Mouse (Mus musculus) neural tube, embryonic 14.5 days (tissue): ENCODE data around the gene Hnrnpll. TPM values are rescaled to one million over a fixed set of nuclear protein-coding genes. Genes with fewer than 3 reads are reported as not detected.
A peak's percentile ranks its signal among the peaks of the same experiment; 100 is the strongest.

Experiments used
- ATAC-seq: fragments of 200-750 bp; cut with Nextera tagmentation; 2 replicates; pipeline ENCODE4 v1.8.0; 2017; ENCODE audit warnings: low read depth, mild to moderate bottlenecking, moderate TSS enrichment, moderate library complexity
- H3K27ac ChIP-seq: fragments of 300-500 bp; sonication (generic); 2 replicates; pipeline ENCODE4 v1.5.1; 2014; ENCODE audit warnings: low read depth, mild to moderate bottlenecking, control low read depth, low read length, moderate library complexity, mixed read lengths
- H3K27me3 ChIP-seq: fragments of 300-500 bp; sonication (generic); 2 replicates; pipeline ENCODE4 v1.6.1; 2014; ENCODE audit warnings: low read length; ENCODE audit not compliant: control insufficient read depth, insufficient read depth
- H3K36me3 ChIP-seq: fragments of 300-500 bp; sonication (generic); 2 replicates; pipeline ENCODE4 v1.6.1; 2014; ENCODE audit warnings: low read length, mixed read lengths; ENCODE audit not compliant: control insufficient read depth, insufficient read depth
- H3K4me1 ChIP-seq: fragments of 300-500 bp; sonication (generic); 2 replicates; pipeline ENCODE4 v1.6.1; 2014; ENCODE audit warnings: low read length; ENCODE audit not compliant: control insufficient read depth, insufficient read depth
- H3K4me2 ChIP-seq: fragments of 300-500 bp; sonication (generic); 2 replicates; pipeline ENCODE4 v1.6.1; 2014; ENCODE audit warnings: mild to moderate bottlenecking, low read depth, low read length, control low read depth
- H3K4me3 ChIP-seq: fragments of 300-500 bp; sonication (generic); 2 replicates; pipeline ENCODE4 v1.5.1; 2014; ENCODE audit warnings: low read depth, low read length, control low read depth, mixed read lengths
- H3K9ac ChIP-seq: fragments of 300-500 bp; sonication (generic); replicated peaks from 2 replicates; pipeline ENCODE4 v1.6.1; 2014; ENCODE audit warnings: low read depth, mild to moderate bottlenecking, control low read depth, low read length, mixed read lengths
- H3K9me3 ChIP-seq: fragments of 300-500 bp; sonication (generic); 2 replicates; pipeline ENCODE4 v1.6.1; 2016; ENCODE audit warnings: low read length; ENCODE audit not compliant: control insufficient read depth
- WGBS: fragments of 180-500 bp; shearing (Covaris S2); extraction: QIAGEN DNeasy Blood & Tissue Kit; methylation state at CpG from one replicate; pipeline ENCODE4 v1.1.7; 2014; 5-methylcytosine and 5-hydroxymethylcytosine counted together
- polyA plus RNA-seq: library from polyadenylated mRNA; unstranded; fragments of >200 nt; fragmentation: Nextera tagmentation; extraction: Ambion mirVana; gene quantifications from 2 replicates; pipeline ENCODE4 v1.2.1, GENCODE M21; 2014

Hnrnpll gene
- polyA plus RNA-seq = 66.5 and 69.3 TPM in 2 replicates

DNA sequence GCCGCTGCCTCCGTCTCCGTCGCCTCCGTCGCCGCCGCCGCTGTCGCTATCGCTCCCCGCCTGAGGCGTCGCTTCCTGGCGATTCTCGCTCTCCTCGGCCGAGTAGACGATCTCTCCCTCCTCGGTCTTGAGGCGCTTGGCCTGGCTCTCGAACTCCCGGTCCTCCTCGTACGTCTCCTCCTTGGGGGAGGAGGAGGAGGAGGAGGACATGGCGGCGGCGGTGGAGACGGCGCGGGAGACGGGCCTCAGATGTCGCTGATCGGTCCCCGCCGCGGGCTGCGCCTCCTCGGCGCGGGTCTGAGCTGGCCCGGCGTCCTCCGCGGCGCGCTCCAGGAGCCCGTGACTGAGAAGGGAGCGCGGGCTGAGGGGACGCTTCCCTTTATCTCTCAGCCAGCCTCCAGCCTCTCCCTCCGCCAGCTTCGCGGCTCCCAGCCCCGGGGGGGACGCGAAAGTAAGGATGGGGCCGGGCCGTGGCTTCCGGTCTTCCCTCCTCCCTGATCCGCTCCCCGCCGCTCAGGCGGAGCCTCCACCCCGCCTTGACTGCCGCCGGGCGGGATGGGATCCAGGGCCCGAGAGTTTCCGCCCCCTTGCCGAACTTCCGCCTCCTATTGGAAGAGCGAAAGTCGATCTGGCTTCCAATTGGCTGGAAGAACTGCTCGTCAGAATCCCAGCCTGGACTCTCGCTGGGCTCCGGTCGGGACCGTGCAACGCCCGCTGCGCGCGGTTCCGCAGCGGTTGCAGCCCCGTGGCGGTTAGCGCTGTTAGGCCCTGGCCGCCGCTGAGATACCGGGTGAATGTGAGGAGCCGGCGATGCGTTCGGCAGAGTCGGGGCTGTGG lies at the start of gene Hnrnpll:
TSS of gene Hnrnpll (minus strand) at position 552 of the 837 bp plus-strand sequence.
- ATAC-seq = peak; percentile 98
- peak within 1 kb of the TSS; percentile 90 for H3K4me2 ChIP-seq
- no peaks in the 10 kb centered on the region for H3K9me3 ChIP-seq
- H3K36me3 ChIP-seq = no peaks in the 10 kb centered on the region
- peaks cover 20% of the 10 kb centered on the region for H3K4me1 ChIP-seq
- peaks cover 3% of the 10 kb centered on the region; the same call in 1 of the 2 replicates for H3K27me3 ChIP-seq
- peak within 1 kb of the TSS; percentile 90 for H3K9ac ChIP-seq
- H3K27ac ChIP-seq = peak within 1 kb of the TSS; percentile 96
- H3K4me3 ChIP-seq = peak within 1 kb of the TSS; percentile 62
- under 1% methylated on average over 81 of the region's 97 CpGs for WGBS

DNA sequence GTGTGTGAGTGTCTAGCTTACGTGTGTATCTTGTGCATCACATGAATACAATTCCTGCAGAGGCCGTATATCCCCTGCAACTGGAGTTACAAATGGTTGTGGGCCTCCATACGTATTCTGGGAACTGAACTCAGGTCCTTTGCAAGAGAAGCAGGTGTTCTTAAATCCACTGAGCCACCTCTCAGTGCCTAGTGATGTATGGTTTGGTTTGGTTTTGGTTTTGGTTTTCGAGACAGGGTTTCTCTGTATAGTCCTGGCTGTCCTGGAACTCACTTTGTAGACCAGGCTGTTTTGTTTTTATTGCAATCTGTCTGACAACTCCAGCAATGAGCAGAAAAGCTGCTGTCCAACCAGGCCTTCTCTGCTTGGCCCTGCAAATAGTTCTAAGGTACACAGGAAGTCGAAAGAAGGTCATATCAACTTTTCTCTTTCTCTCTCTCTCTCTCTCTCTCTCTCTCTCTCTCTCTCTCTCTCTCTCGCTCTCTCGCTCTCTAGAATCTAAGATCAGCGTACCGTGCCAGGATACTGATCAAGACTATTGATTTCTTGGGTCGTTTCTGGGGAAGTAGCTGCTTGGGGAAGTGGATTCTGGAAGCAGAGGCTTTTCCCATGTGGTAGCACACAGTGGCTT lies 43.3 kb upstream of the Hnrnpll start:
- H3K9me3 ChIP-seq = no peaks in the 10 kb centered on the region
- no peak overlapping the region for H3K4me2 ChIP-seq
- no peak overlapping the region for H3K4me3 ChIP-seq
- H3K27me3 ChIP-seq = no peaks in the 10 kb centered on the region
- H3K9ac ChIP-seq = no peak overlapping the region
- 86% methylated on average over 10 of the region's 10 CpGs for WGBS
- no peaks in the 10 kb centered on the region for H3K36me3 ChIP-seq
- H3K4me1 ChIP-seq = no peaks in the 10 kb centered on the region
- ATAC-seq = no peak
- H3K27ac ChIP-seq = no peak overlapping the region

DNA sequence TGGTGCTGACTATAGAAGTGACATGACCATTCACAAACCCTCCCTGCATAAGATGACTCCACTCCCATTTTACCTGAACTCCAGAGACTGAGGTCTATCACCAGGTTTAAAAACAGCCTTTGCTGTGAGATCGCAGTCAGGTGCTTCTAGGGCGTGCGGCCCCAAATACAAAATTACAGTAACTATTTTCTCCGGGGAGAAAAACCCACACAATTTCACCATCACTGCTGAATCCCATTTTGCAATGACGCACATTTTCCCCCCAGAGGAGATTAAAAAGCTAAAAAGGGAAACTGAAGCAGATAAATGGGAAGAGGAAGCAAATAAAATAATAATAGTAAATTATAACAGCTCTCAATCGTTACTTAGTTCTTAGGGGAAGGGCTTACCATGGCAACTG lies 37.7 kb upstream of the Hnrnpll start:
- Histone ChIP-seq H3K27me3 (no peaks in the 10 kb centered on the region), H3K27ac (no peak overlapping the region), H3K9me3 (no peaks in the 10 kb centered on the region), H3K4me2 (no peak overlapping the region), H3K36me3 (no peaks in the 10 kb centered on the region), H3K4me1 (0 out of 2 replicates have a peak, but pooled peaks cover 9% of the 10 kb centered on the region), H3K9ac (no peak overlapping the region), H3K4me3 (no peak overlapping the region)
- no peak for ATAC-seq
- WGBS = 83% methylated on average over 6 of the region's 6 CpGs

- 10% methylated on average over 2 of the region's 2 CpGs for WGBS
- Histone ChIP-seq H3K4me3 (no peak overlapping the region), H3K9ac (no peak overlapping the region), H3K9me3 (no peaks in the 10 kb centered on the region), H3K27me3 (no peaks in the 10 kb centered on the region), H3K27ac (no peak overlapping the region), H3K36me3 (no peaks in the 10 kb centered on the region), H3K4me2 (no peak overlapping the region), H3K4me1 (0 out of 2 replicates have a peak, but pooled peaks cover 9% of the 10 kb centered on the region)
- no peak for ATAC-seq
Measured at GRCm38 (mm10) chr17:80097221-80097620, 35.1 kb upstream of the Hnrnpll start.

- Histone ChIP-seq H3K4me1 (0 out of 2 replicates have a peak, but pooled peaks cover 9% of the 10 kb centered on the region), H3K9me3 (no peaks in the 10 kb centered on the region), H3K4me3 (no peak overlapping the region), H3K9ac (no peak overlapping the region), H3K36me3 (no peaks in the 10 kb centered on the region), H3K27ac (no peak overlapping the region), H3K27me3 (no peaks in the 10 kb centered on the region), H3K4me2 (no peak overlapping the region)
- no peak for ATAC-seq
- WGBS = 89% methylated on average over 8 of the region's 8 CpGs
Measured at GRCm38 (mm10) chr17:80096720-80097114, 34.6 kb upstream of the Hnrnpll start.

- 16% methylated on average over 20 of the region's 20 CpGs for WGBS
- H3K9ac ChIP-seq = no peak overlapping the region
- H3K9me3 ChIP-seq = no peaks in the 10 kb centered on the region
- peak; percentile 90 for ATAC-seq
- peak overlapping the region; percentile 37 for H3K4me2 ChIP-seq
- 0 out of 2 replicates have a peak, but pooled peaks cover 9% of the 10 kb centered on the region for H3K4me1 ChIP-seq
- H3K4me3 ChIP-seq = no peak overlapping the region
- no peak overlapping the region for H3K27ac ChIP-seq
- H3K36me3 ChIP-seq = no peaks in the 10 kb centered on the region
- no peaks in the 10 kb centered on the region for H3K27me3 ChIP-seq
Measured at GRCm38 (mm10) chr17:80096043-80096719, 34.0 kb upstream of the Hnrnpll start.

DNA sequence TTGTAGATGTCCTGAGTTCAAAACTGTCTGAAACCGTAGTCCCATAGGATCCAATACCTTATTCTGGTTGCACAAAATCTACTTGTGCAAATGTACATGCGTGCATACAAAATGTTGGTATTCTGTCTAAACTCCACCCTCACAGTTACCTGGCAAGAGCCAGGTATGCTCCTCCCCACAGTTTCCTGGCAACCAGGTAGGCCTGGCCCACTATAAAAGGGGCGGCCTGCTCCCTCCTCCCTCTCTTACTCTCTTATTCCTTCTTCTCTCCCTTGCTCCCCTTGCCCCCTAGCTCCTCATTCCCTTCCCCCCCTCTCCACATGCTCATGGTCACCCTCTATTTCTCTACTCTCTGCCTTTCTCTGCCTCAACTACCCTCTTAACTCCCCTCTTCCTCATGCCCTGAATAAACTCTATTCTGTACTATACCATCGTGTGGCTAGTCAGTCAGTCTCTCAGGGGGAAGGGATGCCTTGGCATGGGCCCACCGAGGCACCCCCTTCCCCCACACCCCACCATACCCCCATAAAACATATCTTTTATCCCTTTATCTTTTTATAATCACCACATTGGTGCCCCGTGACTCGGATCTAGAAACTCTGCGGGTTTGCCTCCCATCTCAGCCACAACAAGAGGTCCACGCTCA lies 33.2 kb upstream of the Hnrnpll start:
- Histone ChIP-seq H3K9ac (no peak overlapping the region), H3K4me1 (0 out of 2 replicates have a peak, but pooled peaks cover 9% of the 10 kb centered on the region), H3K4me2 (peak overlapping the region; percentile 37), H3K4me3 (no peak overlapping the region), H3K9me3 (no peaks in the 10 kb centered on the region), H3K36me3 (no peaks in the 10 kb centered on the region), H3K27ac (no peak overlapping the region), H3K27me3 (no peaks in the 10 kb centered on the region)
- ATAC-seq = peak; percentile 38; the same call in 1 of the 2 replicates
- 82% methylated on average over 9 of the region's 9 CpGs for WGBS

DNA sequence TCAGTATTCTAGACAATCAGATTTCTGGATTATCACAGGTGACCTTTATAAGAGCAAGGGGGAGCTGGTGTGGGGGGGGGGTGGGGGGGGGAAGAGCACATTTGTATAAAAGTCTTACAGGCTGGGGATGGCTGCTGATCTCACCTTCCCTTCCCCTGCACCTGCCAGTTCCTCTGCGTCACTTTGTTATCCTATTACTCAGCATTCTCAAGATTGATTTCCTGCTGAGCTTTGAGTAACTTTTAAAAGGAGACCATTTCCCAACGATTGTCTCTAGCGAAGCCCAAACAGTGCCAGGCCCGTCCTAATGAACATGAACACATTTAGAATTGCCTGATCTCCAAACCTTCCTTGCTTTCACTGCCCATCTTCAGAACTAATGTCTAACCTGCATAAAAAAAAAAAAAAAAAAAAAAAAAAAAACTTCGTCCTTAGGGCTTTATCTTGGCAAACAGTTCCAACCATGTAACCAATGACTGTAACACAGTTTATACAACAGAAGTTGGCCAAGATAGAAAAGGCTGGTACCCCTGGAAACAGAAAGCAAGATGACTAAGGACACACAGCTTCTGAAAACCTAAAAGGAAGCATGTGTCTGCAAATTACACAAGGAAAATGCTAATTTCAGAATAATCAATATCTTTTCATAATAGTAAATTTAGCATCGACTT lies 29.9 kb upstream of the Hnrnpll start:
- ATAC-seq = no peak
- no peak overlapping the region for H3K4me2 ChIP-seq
- no peak overlapping the region for H3K27ac ChIP-seq
- H3K9ac ChIP-seq = no peak overlapping the region
- WGBS = 57% methylated on average over 6 of the region's 6 CpGs
- H3K9me3 ChIP-seq = no peaks in the 10 kb centered on the region
- 0 out of 2 replicates have a peak, but pooled peaks cover 9% of the 10 kb centered on the region for H3K4me1 ChIP-seq
- H3K27me3 ChIP-seq = no peaks in the 10 kb centered on the region
- H3K36me3 ChIP-seq = no peaks in the 10 kb centered on the region
- H3K4me3 ChIP-seq = no peak overlapping the region
